Comparison of ENCODE assay signal across 19 mouse cellular contexts in the genomic region with DNA sequence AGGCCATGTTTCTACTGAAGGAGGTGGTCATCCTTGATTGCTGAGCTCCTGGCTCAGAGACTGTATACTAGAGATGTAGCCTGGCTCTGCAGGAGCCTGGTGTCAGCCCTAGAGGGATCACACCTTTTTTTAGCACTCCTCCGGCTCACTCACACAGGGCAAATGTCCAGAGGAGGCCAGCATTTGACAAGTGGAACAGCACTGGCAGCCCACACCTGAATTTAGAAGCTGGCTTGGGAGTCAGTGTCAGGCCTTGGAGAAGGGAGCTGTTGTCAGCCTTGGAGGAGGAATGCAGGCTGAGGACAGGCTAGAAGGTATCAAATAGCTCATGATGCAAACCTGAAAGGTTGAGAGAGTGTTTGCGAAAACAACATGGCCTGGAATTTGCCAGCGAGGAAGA.
DNase-seq lines count a peak whose midpoint lies in the region; ATAC-seq lines count a peak whose summit lies in the region.
"Had no signal": no experiment of that assay in that cellular context is flagged by ENCODE, and none has a peak within 500 bp of the region (broad histone marks: within the 10 kb centered on the region; RNA-seq: fewer than 3 reads in every experiment).

No protein-coding gene starts in this region.

- no peak overlapping the region for H3K4me3 ChIP-seq in heart, embryonic 13.5 days
- H3K4me3 ChIP-seq: embryonic facial prominence, embryonic 15.5 days; forebrain, embryonic 13.5 days; hindbrain, embryonic 13.5 days; intestine, embryonic 15.5 days; liver, embryonic 12.5 days; lung, embryonic 15.5 days had no signal

- H3K27ac ChIP-seq in heart, embryonic 13.5 days (replicated peaks), result peak overlapping the region; percentile 77
- H3K27ac ChIP-seq: forebrain, embryonic 13.5 days; hindbrain, embryonic 13.5 days; intestine, embryonic 15.5 days; liver, embryonic 12.5 days; lung, embryonic 15.5 days had no signal

- no peaks in the 10 kb centered on the region; the same call in 1 of the 2 replicates for H3K36me3 ChIP-seq in heart, embryonic 13.5 days
- H3K36me3 ChIP-seq: embryonic facial prominence, embryonic 15.5 days; hindbrain, embryonic 13.5 days; intestine, embryonic 15.5 days; lung, embryonic 15.5 days had no signal

- 48% methylated on average over 3 of the region's 3 CpGs for WGBS in heart, embryonic 13.5 days

- no peaks in the 10 kb centered on the region for H3K27me3 ChIP-seq in heart, embryonic 13.5 days (replicated peaks)
- H3K27me3 ChIP-seq: forebrain, embryonic 13.5 days; hindbrain, embryonic 13.5 days; intestine, embryonic 15.5 days; liver, embryonic 12.5 days; lung, embryonic 15.5 days had no signal

- peak; percentile 97 for DNase-seq in heart, adult 11 months
- DNase-seq in heart, postnatal 36 days, result peak; percentile 36 to 48
- DNase-seq in left cerebral cortex, postnatal 25 days (ENCODE audit: low spot score in 2 of 2), result no peak
- DNase-seq in retina, embryonic 14.5 days (ENCODE audit: low spot score), result no peak
- no peak for DNase-seq in layer of hippocampus, postnatal 10 days (ENCODE audit: low spot score in 2 of 2)
- DNase-seq: adrenal gland, postnatal 36 days; B cell, adult 2 months; cerebellum, adult 8-10 months; kidney, postnatal 4 days; midbrain, embryonic 14.5 days; retina, postnatal 1 day had no signal

- H3K9me3 ChIP-seq in heart, embryonic 13.5 days, result no peaks in the 10 kb centered on the region
- H3K9me3 ChIP-seq: embryonic facial prominence, embryonic 15.5 days; forebrain, embryonic 13.5 days; hindbrain, embryonic 13.5 days; intestine, embryonic 15.5 days; liver, embryonic 12.5 days; lung, embryonic 15.5 days had no signal

- 0 out of 2 replicates have a peak, but pooled peaks have one; percentile 23 for ATAC-seq in erythroid progenitor cell, adult 5-6 weeks (replicated peaks; ENCODE audit: low FRiP score, poor library complexity, severe bottlenecking)
- no peak for ATAC-seq in heart, embryonic 13.5 days (ENCODE audit: extremely low read depth, insufficient number of reproducible peaks, low FRiP score, low TSS enrichment)
- ATAC-seq: forebrain, embryonic 13.5 days; intestine, embryonic 15.5 days; liver, embryonic 12.5 days had no signal

- H3K9ac ChIP-seq in heart, embryonic 13.5 days, result no peak overlapping the region
- H3K9ac ChIP-seq: embryonic facial prominence, embryonic 15.5 days; forebrain, embryonic 13.5 days; hindbrain, embryonic 13.5 days; intestine, embryonic 15.5 days; liver, embryonic 12.5 days; lung, embryonic 15.5 days had no signal

- H3K4me1 ChIP-seq in heart, embryonic 13.5 days, result peaks cover 68% of the 10 kb centered on the region
- H3K4me1 ChIP-seq: liver, embryonic 12.5 days had no signal

- no peak overlapping the region for H3K4me2 ChIP-seq in heart, embryonic 13.5 days
- H3K4me2 ChIP-seq: embryonic facial prominence, embryonic 15.5 days; forebrain, embryonic 13.5 days; hindbrain, embryonic 13.5 days; intestine, embryonic 15.5 days; liver, embryonic 12.5 days; lung, embryonic 15.5 days had no signal

- intact Hi-C loops in heart, postnatal 36 days (cut with DNase I), result no loop called here
- intact Hi-C loops in left cerebral cortex, postnatal 25 days (cut with DNase I), result no loop called here

Comparison
In these comparisons a context has a peak if more than half of its experiments do, and no peak if none do; other contexts are left out.
1. DNase-seq: peak in heart, adult 11 months (single experiment) and heart, postnatal 36 days (2 of 2); none in left cerebral cortex, postnatal 25 days (0 of 2), retina, embryonic 14.5 days (single experiment) and layer of hippocampus, postnatal 10 days (0 of 2).